In genomic region chr12:5334956-5335355, GRCm38 (mm10) we compare ENCODE assay signal across 25 mouse cellular contexts. TPM values are rescaled to one million over a fixed set of nuclear protein-coding genes. Genes with fewer than 3 reads are reported as not detected.
DNase-seq lines count a peak whose midpoint lies in the region; ATAC-seq and TF ChIP-seq lines count a peak whose summit lies in the region.
"Had no signal": no experiment of that assay in that cellular context is flagged by ENCODE, and none has a peak within 500 bp of the region (broad histone marks: within the 10 kb centered on the region; RNA-seq: fewer than 3 reads in every experiment).

No protein-coding gene starts in this region.

- no peak overlapping the region for H3K9ac ChIP-seq in forebrain, embryonic 14.5 days (ENCODE audit: low read length)
- H3K9ac ChIP-seq in forebrain, postnatal 0 days = no peak overlapping the region
- no peak overlapping the region for H3K9ac ChIP-seq in kidney, embryonic 15.5 days
- H3K9ac ChIP-seq: heart, embryonic 13.5 days; hindbrain, embryonic 14.5 days had no signal

- H3K4me2 ChIP-seq in forebrain, embryonic 14.5 days (ENCODE audit: low read length) = no peak overlapping the region
- H3K4me2 ChIP-seq in forebrain, postnatal 0 days (ENCODE audit: low read depth) = no peak overlapping the region
- no peak overlapping the region for H3K4me2 ChIP-seq in kidney, embryonic 15.5 days
- H3K4me2 ChIP-seq: heart, embryonic 13.5 days; hindbrain, embryonic 14.5 days had no signal

- H3K9me3 ChIP-seq in forebrain, embryonic 14.5 days (replicated peaks; ENCODE audit: control insufficient read depth, low read length) = no peaks in the 10 kb centered on the region
- no peaks in the 10 kb centered on the region for H3K9me3 ChIP-seq in forebrain, postnatal 0 days (ENCODE audit: low read length)
- no peaks in the 10 kb centered on the region for H3K9me3 ChIP-seq in kidney, embryonic 15.5 days (replicated peaks)
- H3K9me3 ChIP-seq: forebrain, embryonic 10.5 days; heart, embryonic 10.5 days; heart, embryonic 13.5 days had no signal

- no peaks in the 10 kb centered on the region for H3K36me3 ChIP-seq in forebrain, embryonic 14.5 days (ENCODE audit: control insufficient read depth, insufficient read depth, low read length)
- peaks cover 5% of the 10 kb centered on the region; the same call in 1 of the 2 replicates for H3K36me3 ChIP-seq in forebrain, postnatal 0 days (ENCODE audit: insufficient read depth)
- no peaks in the 10 kb centered on the region for H3K36me3 ChIP-seq in kidney, embryonic 15.5 days
- H3K36me3 ChIP-seq: forebrain, embryonic 10.5 days; heart, embryonic 10.5 days; heart, embryonic 13.5 days had no signal

- no peak overlapping the region for H3K4me3 ChIP-seq in forebrain, embryonic 14.5 days (ENCODE audit: low read depth, low read length)
- H3K4me3 ChIP-seq in forebrain, postnatal 0 days (ENCODE audit: low read depth, low read length) = no peak overlapping the region
- peak overlapping the region; percentile 21; the same call in 1 of the 2 replicates for H3K4me3 ChIP-seq in gastrocnemius, adult 2 months
- no peak overlapping the region for H3K4me3 ChIP-seq in kidney, embryonic 15.5 days (replicated peaks)
- H3K4me3 ChIP-seq: forebrain, embryonic 10.5 days; heart, embryonic 10.5 days; heart, embryonic 13.5 days had no signal

- H3K4me1 ChIP-seq in forebrain, embryonic 14.5 days (ENCODE audit: control insufficient read depth, insufficient read depth, low read length) = peaks cover 12% of the 10 kb centered on the region; the same call in 1 of the 2 replicates
- no peaks in the 10 kb centered on the region for H3K4me1 ChIP-seq in forebrain, postnatal 0 days (ENCODE audit: insufficient read depth)
- H3K4me1 ChIP-seq in kidney, embryonic 15.5 days = peaks cover 33% of the 10 kb centered on the region
- H3K4me1 ChIP-seq: heart, embryonic 13.5 days had no signal

- peak; percentile 21 for DNase-seq in forebrain, embryonic 14.5 days (ENCODE audit: low spot score)
- no peak for DNase-seq in forebrain, postnatal 0 days
- DNase-seq in gastrocnemius, adult 2 months = peak; percentile 62
- no peak for DNase-seq in gastrocnemius, postnatal 25 days
- no peak for DNase-seq in kidney, postnatal 10 days
- DNase-seq: adrenal gland, adult 8-10 months; adrenal gland, postnatal 25 days; cerebellum, adult 18-20 months; cerebellum, adult 9-10 months; cerebellum, postnatal 14 days; gastrocnemius, postnatal 36 days; heart, adult 18-20 months; heart, postnatal 14 days; heart, postnatal 4 days; kidney, adult 18-20 months had no signal

- H3K27ac ChIP-seq in forebrain, embryonic 14.5 days (ENCODE audit: low read depth, low read length) = no peak overlapping the region
- no peak overlapping the region for H3K27ac ChIP-seq in forebrain, postnatal 0 days (ENCODE audit: low read depth, low read length)
- H3K27ac ChIP-seq in gastrocnemius, adult 2 months = peak overlapping the region; percentile 48; the same call in 1 of the 2 replicates
- no peak overlapping the region for H3K27ac ChIP-seq in kidney, embryonic 15.5 days
- H3K27ac ChIP-seq: forebrain, embryonic 10.5 days; heart, embryonic 10.5 days; heart, embryonic 13.5 days; hindbrain, embryonic 14.5 days; hindbrain, postnatal 0 days had no signal

- TF ChIP-seq CTCF in forebrain, postnatal 0 days (IDR thresholded peaks at IDR 0.05; ENCODE audit: low read depth) = no peak
- TF ChIP-seq CTCF in gastrocnemius, adult 2 months (IDR thresholded peaks at IDR 0.05) = no peak

- no peaks in the 10 kb centered on the region for H3K27me3 ChIP-seq in forebrain, embryonic 14.5 days (replicated peaks; ENCODE audit: control insufficient read depth, insufficient read depth, low read length)
- H3K27me3 ChIP-seq in forebrain, postnatal 0 days (ENCODE audit: insufficient read depth, low read length) = no peaks in the 10 kb centered on the region
- no peaks in the 10 kb centered on the region for H3K27me3 ChIP-seq in kidney, embryonic 15.5 days
- H3K27me3 ChIP-seq: heart, embryonic 13.5 days had no signal

- 52% methylated on average over 9 of the region's 9 CpGs for WGBS in forebrain, embryonic 14.5 days
- WGBS in forebrain, postnatal 0 days = 39% methylated on average over 9 of the region's 9 CpGs
- WGBS in kidney, embryonic 15.5 days = 46% methylated on average over 9 of the region's 9 CpGs

- intact Hi-C loops in gastrocnemius, adult 2 months (cut with DNase I) = loop anchor here (10.0 kb wide), 1 partner anchor 90 kb away; no protein-coding TSS in a partner anchor

- ATAC-seq in forebrain, embryonic 14.5 days = peak; percentile 21; the same call in 1 of the 2 replicates
- no peak for ATAC-seq in forebrain, postnatal 0 days
- 0 out of 2 replicates have a peak, but pooled peaks have one; percentile 10 for ATAC-seq in kidney, embryonic 15.5 days (replicated peaks; ENCODE audit: low FRiP score)
- ATAC-seq: activated CD4-positive, CD25-positive, alpha-beta regulatory T cell, adult 4 months; forebrain, embryonic 16.5 days; hindbrain, postnatal 0 days; inflammation-experienced regulatory T-cells, adult 6 months; intestine, embryonic 16.5 days had no signal

RNA-seq across cellular contexts. Expression of gene Klhl29, which starts 40.5 kb away (rescaled TPM):
- polyA plus RNA-seq in forebrain, embryonic 14.5 days (2014; fragmentation: Nextera tagmentation; extraction: Ambion mirVana) = 8.5 and 11.0 TPM in 2 replicates
- total RNA-seq in forebrain, postnatal 0 days (2014; rRNA removed) = 8.2 and 9.6 TPM in 2 replicates
- polyA plus RNA-seq in forebrain, postnatal 0 days (2015; fragmentation: Nextera tagmentation; extraction: Ambion mirVana) = 2.0 and 2.7 TPM in 2 replicates
- 1 to 10 TPM; 3.0 to 3.4 TPM for total RNA-seq in gastrocnemius, adult 2 months (2021)
- 1 to 10 TPM; 1.5 to 3.4 TPM for total RNA-seq in gastrocnemius, postnatal 25 days (2021)
- 0.64 and 0.80 TPM in 2 replicates for polyA plus RNA-seq in kidney, embryonic 15.5 days (2015; fragmentation: Nextera tagmentation; extraction: Ambion mirVana)

Comparison
In these comparisons a context has a peak if more than half of its experiments do, and no peak if none do; other contexts are left out.
1. DNase-seq: peak in forebrain, embryonic 14.5 days (single experiment) and gastrocnemius, adult 2 months (single experiment); none in forebrain, postnatal 0 days (single experiment), gastrocnemius, postnatal 25 days (single experiment) and kidney, postnatal 10 days (single experiment).